Mouse (Mus musculus): ENCODE data around the gene Ptpro.

DNA sequence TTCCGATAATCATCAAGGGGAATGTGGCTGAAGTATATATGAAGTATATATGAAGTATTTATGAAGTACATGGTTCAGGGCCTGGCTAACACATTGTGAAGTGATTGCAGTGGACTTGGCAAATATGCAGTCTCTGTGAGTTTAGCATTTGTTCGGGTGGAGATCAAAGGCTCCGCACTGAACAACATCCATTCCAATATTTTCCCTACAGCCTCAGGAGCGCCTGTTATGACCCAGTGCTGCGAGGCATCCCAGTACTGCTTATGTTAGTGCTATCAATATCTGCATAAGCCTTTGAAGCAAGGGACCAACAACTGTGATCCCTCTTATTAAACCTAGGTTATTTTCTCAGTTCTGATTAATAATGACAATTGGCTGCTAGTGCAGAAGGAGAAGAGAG is 36.1 kb downstream of the Ptpro start:
- no peak for TF ChIP-seq CTCF (IDR thresholded peaks at IDR 0.05; ENCODE audit: borderline replicate concordance, insufficient read depth, low read depth, low read length)
- TF ChIP-seq POLR2A (IDR thresholded peaks at IDR 0.05; ENCODE audit: borderline replicate concordance, insufficient read depth, low read length), result no peak

Data from cerebellum, adult 2 months (tissue).